Mouse (Mus musculus): ENCODE measurements at regions not wholly inside any gene's neighbourhood (a gene's known extent, or its start where the extent isn't known, plus 50 kb on each side); places are given as distances from the start of the nearest gene placed in this dataset.

DNA sequence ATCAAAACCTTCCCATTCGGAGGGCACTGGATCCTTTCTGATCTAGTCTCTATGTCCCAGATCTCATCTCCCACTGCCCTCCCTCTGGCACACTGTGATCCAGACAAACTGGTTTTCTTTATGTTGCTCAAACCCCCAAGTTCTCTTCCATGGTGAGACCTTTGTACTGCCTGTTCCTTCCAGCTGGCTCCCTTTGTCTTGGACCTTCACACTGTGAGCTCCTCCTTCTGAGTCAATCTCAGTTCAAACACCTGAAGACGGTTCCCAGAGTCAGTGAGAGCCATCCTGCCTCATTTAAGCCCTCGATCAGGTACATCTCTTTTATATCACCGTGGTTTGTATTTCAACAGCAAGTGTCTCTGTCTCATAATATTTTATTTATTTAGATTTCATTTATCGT is 1408.3 kb downstream of the Gsdmc2 start:
- Histone ChIP-seq H3K4me1 (ENCODE audit: control insufficient read depth, insufficient read depth, low read length) (no peaks in the 10 kb centered on the region), H3K27ac (ENCODE audit: low read depth, low read length) (no peak overlapping the region), H3K27me3 (ENCODE audit: control insufficient read depth, insufficient read depth, low read length) (no peaks in the 10 kb centered on the region), H3K9ac (ENCODE audit: low read length) (no peak overlapping the region), H3K4me2 (ENCODE audit: low read depth) (no peak overlapping the region), H3K9me3 (ENCODE audit: control insufficient read depth, low read length) (no peaks in the 10 kb centered on the region), H3K4me3 (ENCODE audit: low read depth, low read length) (no peak overlapping the region), H3K36me3 (ENCODE audit: control insufficient read depth, insufficient read depth, low read length) (no peaks in the 10 kb centered on the region)
- DNase-seq (ENCODE audit: low spot score): no peak
- 90% methylated on average over 5 of the region's 5 CpGs for WGBS
- ATAC-seq (ENCODE audit: insufficient read depth, low FRiP score, low TSS enrichment): no peak

- DNase-seq (ENCODE audit: low spot score) (no peak), ATAC-seq (ENCODE audit: insufficient read depth, low FRiP score, low TSS enrichment) (no peak)
- 92% methylated on average over 4 of the region's 4 CpGs for WGBS
- Histone ChIP-seq H3K36me3 (ENCODE audit: control insufficient read depth, insufficient read depth, low read length) (no peaks in the 10 kb centered on the region), H3K4me1 (ENCODE audit: control insufficient read depth, insufficient read depth, low read length) (no peaks in the 10 kb centered on the region), H3K9me3 (ENCODE audit: control insufficient read depth, low read length) (no peaks in the 10 kb centered on the region), H3K27me3 (ENCODE audit: control insufficient read depth, insufficient read depth, low read length) (no peaks in the 10 kb centered on the region), H3K27ac (ENCODE audit: low read depth, low read length) (no peak overlapping the region), H3K4me3 (ENCODE audit: low read depth, low read length) (no peak overlapping the region), H3K4me2 (ENCODE audit: low read depth) (no peak overlapping the region), H3K9ac (ENCODE audit: low read length) (no peak overlapping the region)
Measured at GRCm38 (mm10) chr15:62435141-62435680, 1409.8 kb downstream of the Gsdmc2 start.

DNA sequence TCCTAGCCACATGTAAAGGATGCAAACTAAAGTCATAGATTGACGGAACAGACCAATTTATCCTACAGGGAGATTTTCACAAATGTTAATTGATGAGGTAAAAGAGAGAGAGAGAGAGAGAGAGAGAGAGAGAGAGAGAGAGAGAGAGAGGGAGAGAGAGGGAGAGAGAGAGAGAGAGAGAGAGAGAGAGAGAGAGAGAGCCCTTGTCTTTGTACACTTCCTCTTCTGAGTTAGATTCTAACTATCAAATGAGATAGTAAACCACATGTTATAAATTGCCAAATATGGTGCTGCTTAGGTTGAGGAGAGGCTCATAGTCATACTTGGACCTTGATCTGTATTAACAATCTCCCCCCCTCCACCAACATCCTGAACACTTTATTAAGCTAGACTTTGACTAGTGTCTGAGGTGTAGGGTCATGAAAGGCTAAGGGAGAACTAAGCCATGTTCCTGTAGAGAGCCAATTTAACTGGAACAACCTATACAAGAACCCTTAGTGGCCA is 1412.2 kb downstream of the Gsdmc2 start:
- no peaks in the 10 kb centered on the region for H3K9me3 ChIP-seq (ENCODE audit: control insufficient read depth, low read length)
- WGBS: 94% methylated on average over 1 of the region's 1 CpGs
- no peak overlapping the region for H3K9ac ChIP-seq (ENCODE audit: low read length)
- no peak overlapping the region for H3K27ac ChIP-seq (ENCODE audit: low read depth, low read length)
- no peaks in the 10 kb centered on the region for H3K27me3 ChIP-seq (ENCODE audit: control insufficient read depth, insufficient read depth, low read length)
- H3K4me2 ChIP-seq (ENCODE audit: low read depth): no peak overlapping the region
- no peaks in the 10 kb centered on the region for H3K36me3 ChIP-seq (ENCODE audit: control insufficient read depth, insufficient read depth, low read length)
- H3K4me3 ChIP-seq (ENCODE audit: low read depth, low read length): no peak overlapping the region
- no peak for ATAC-seq (ENCODE audit: insufficient read depth, low FRiP score, low TSS enrichment)
- no peak for DNase-seq (ENCODE audit: low spot score)
- no peaks in the 10 kb centered on the region for H3K4me1 ChIP-seq (ENCODE audit: control insufficient read depth, insufficient read depth, low read length)

- no peak overlapping the region for H3K4me2 ChIP-seq (ENCODE audit: low read depth)
- H3K4me3 ChIP-seq (ENCODE audit: low read depth, low read length): no peak overlapping the region
- no peak overlapping the region for H3K9ac ChIP-seq (ENCODE audit: low read length)
- H3K27me3 ChIP-seq (ENCODE audit: control insufficient read depth, insufficient read depth, low read length): no peaks in the 10 kb centered on the region
- DNase-seq (ENCODE audit: low spot score) (no peak), ATAC-seq (ENCODE audit: insufficient read depth, low FRiP score, low TSS enrichment) (no peak)
- H3K9me3 ChIP-seq (ENCODE audit: control insufficient read depth, low read length): no peaks in the 10 kb centered on the region
- no peaks in the 10 kb centered on the region for H3K4me1 ChIP-seq (ENCODE audit: control insufficient read depth, insufficient read depth, low read length)
- no peak overlapping the region for H3K27ac ChIP-seq (ENCODE audit: low read depth, low read length)
- no peaks in the 10 kb centered on the region for H3K36me3 ChIP-seq (ENCODE audit: control insufficient read depth, insufficient read depth, low read length)
- WGBS: 85% methylated on average over 1 of the region's 1 CpGs
Measured at GRCm38 (mm10) chr15:62431150-62431678, 1413.8 kb downstream of the Gsdmc2 start.

DNA sequence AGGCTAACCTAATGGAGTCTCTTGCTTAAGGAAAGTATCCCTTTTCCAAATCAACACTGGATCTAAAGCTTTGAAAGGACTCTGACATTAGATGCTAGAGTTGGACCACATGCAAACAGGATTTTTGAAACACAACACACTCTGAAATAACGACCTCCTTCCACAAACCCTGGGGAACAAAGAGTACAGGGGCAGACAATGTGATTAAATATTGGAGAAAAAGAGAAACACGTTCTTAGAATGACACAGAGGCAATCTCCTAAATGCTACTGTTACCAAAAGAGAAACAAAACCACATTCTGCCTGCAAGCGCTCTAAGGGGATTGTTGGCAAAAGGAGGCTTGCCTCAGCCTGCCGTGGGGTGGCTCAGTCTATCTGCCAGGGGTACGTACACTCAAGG is 1422.0 kb downstream of the Gsdmc2 start:
- Histone ChIP-seq H3K4me2 (ENCODE audit: low read depth) (no peak overlapping the region), H3K4me3 (ENCODE audit: low read depth, low read length) (no peak overlapping the region), H3K27ac (ENCODE audit: low read depth, low read length) (no peak overlapping the region), H3K4me1 (ENCODE audit: control insufficient read depth, insufficient read depth, low read length) (no peaks in the 10 kb centered on the region), H3K9ac (ENCODE audit: low read length) (no peak overlapping the region), H3K9me3 (ENCODE audit: control insufficient read depth, low read length) (no peaks in the 10 kb centered on the region), H3K27me3 (ENCODE audit: control insufficient read depth, insufficient read depth, low read length) (no peaks in the 10 kb centered on the region), H3K36me3 (ENCODE audit: control insufficient read depth, insufficient read depth, low read length) (no peaks in the 10 kb centered on the region)
- 84% methylated on average over 5 of the region's 5 CpGs for WGBS
- no peak for ATAC-seq (ENCODE audit: insufficient read depth, low FRiP score, low TSS enrichment)
- DNase-seq (ENCODE audit: low spot score): no peak

DNA sequence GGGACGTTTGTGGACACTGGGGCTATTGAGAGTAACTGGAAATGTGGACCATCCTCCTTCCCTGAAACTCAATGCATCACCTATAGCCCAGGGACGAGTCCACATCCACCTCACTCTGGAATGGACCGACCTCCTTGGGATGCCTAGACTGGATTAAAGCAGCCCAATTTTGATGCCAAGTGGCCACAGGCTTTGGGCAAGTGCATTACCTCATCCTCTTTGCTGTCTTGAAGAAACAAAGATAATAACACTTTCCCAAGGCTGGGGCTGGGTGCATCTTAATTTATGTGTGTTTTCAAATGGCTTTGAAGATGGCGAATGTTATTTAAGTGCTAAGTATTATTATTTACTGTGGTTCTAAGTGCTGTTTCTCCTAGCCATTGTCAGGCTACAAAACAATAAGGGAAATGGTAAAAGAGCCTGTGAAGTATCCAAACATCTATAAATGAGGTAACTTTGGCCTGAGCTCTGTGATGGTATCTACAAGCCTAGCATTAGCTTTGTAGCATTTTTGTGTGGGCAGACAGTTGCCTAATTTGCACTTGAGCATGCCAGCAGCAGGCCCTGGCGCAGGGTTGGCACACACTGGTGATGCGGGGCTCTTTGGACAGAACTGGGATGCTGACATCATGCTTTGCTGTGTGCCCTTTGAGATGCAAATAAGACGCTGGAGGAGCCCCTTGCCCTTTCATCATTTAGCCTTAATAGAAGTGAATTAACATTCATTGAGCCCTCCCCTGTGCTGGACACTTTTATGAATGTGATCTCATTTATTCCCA is 1423.7 kb downstream of the Gsdmc2 start:
- ATAC-seq (ENCODE audit: insufficient read depth, low FRiP score, low TSS enrichment) (no peak), DNase-seq (ENCODE audit: low spot score) (no peak)
- H3K9me3 ChIP-seq (ENCODE audit: control insufficient read depth, low read length): no peaks in the 10 kb centered on the region
- H3K4me3 ChIP-seq (ENCODE audit: low read depth, low read length): no peak overlapping the region
- no peak overlapping the region for H3K27ac ChIP-seq (ENCODE audit: low read depth, low read length)
- H3K36me3 ChIP-seq (ENCODE audit: control insufficient read depth, insufficient read depth, low read length): no peaks in the 10 kb centered on the region
- H3K27me3 ChIP-seq (ENCODE audit: control insufficient read depth, insufficient read depth, low read length): no peaks in the 10 kb centered on the region
- 84% methylated on average over 7 of the region's 7 CpGs for WGBS
- no peak overlapping the region for H3K9ac ChIP-seq (ENCODE audit: low read length)
- H3K4me1 ChIP-seq (ENCODE audit: control insufficient read depth, insufficient read depth, low read length): no peaks in the 10 kb centered on the region
- H3K4me2 ChIP-seq (ENCODE audit: low read depth): no peak overlapping the region

- no peak overlapping the region for H3K27ac ChIP-seq (ENCODE audit: low read depth, low read length)
- no peak overlapping the region for H3K4me2 ChIP-seq (ENCODE audit: low read depth)
- DNase-seq (ENCODE audit: low spot score) (no peak), ATAC-seq (ENCODE audit: insufficient read depth, low FRiP score, low TSS enrichment) (no peak)
- H3K9ac ChIP-seq (ENCODE audit: low read length): no peak overlapping the region
- H3K36me3 ChIP-seq (ENCODE audit: control insufficient read depth, insufficient read depth, low read length): no peaks in the 10 kb centered on the region
- no peak overlapping the region for H3K4me3 ChIP-seq (ENCODE audit: low read depth, low read length)
- no peaks in the 10 kb centered on the region for H3K27me3 ChIP-seq (ENCODE audit: control insufficient read depth, insufficient read depth, low read length)
- H3K9me3 ChIP-seq (ENCODE audit: control insufficient read depth, low read length): no peaks in the 10 kb centered on the region
- no peaks in the 10 kb centered on the region for H3K4me1 ChIP-seq (ENCODE audit: control insufficient read depth, insufficient read depth, low read length)
Measured at GRCm38 (mm10) chr15:62416691-62417090, 1428.3 kb downstream of the Gsdmc2 start.

DNA sequence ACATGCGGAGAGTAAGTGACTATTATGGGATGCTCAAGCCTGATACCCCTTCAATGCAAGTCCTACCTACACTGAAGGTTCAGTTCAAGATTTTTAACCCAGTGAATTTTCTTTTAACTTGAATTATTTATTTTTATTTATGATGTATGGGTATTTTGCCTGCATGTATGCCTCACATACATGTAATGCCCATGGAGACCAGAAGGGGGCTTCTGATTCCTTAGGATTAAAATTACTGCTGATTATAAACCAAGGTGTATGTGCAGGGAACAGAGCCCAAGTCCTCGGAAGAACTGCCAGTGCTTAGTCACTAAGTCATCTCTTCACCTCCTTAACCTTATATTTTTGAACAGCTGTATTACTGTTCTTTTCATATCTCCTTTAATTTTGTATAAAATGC is 1431.3 kb downstream of the Gsdmc2 start:
- H3K4me2 ChIP-seq (ENCODE audit: low read depth): no peak overlapping the region
- no peaks in the 10 kb centered on the region for H3K4me1 ChIP-seq (ENCODE audit: control insufficient read depth, insufficient read depth, low read length)
- no peaks in the 10 kb centered on the region for H3K27me3 ChIP-seq (ENCODE audit: control insufficient read depth, insufficient read depth, low read length)
- 95% methylated on average over 2 of the region's 2 CpGs for WGBS
- no peak overlapping the region for H3K4me3 ChIP-seq (ENCODE audit: low read depth, low read length)
- H3K9me3 ChIP-seq (ENCODE audit: control insufficient read depth, low read length): no peaks in the 10 kb centered on the region
- H3K36me3 ChIP-seq (ENCODE audit: control insufficient read depth, insufficient read depth, low read length): no peaks in the 10 kb centered on the region
- ATAC-seq (ENCODE audit: insufficient read depth, low FRiP score, low TSS enrichment): no peak
- H3K9ac ChIP-seq (ENCODE audit: low read length): no peak overlapping the region
- no peak overlapping the region for H3K27ac ChIP-seq (ENCODE audit: low read depth, low read length)
- no peak for DNase-seq (ENCODE audit: low spot score)

DNA sequence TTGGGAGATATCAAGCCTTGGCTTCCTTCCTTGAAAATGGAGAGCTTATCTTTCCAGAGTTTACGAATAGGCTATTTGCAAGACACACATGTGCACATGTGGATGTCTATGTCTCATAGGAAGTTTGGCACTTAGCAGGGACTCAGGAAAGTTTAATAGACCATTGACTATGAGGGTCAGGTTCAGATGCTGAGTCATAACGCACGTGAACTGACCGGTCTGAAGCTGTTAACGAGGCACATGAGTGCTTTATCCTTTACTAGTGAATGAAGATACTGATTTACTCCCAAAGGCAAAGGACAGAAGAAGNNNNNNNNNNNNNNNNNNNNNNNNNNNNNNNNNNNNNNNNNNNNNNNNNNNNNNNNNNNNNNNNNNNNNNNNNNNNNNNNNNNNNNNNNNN is 1442.8 kb downstream of the Gsdmc2 start:
- DNase-seq (ENCODE audit: low spot score) (no peak), ATAC-seq (ENCODE audit: insufficient read depth, low FRiP score, low TSS enrichment) (no peak)
- Histone ChIP-seq H3K27me3 (ENCODE audit: control insufficient read depth, insufficient read depth, low read length) (no peaks in the 10 kb centered on the region), H3K9me3 (ENCODE audit: control insufficient read depth, low read length) (no peaks in the 10 kb centered on the region), H3K4me3 (ENCODE audit: low read depth, low read length) (no peak overlapping the region), H3K4me1 (ENCODE audit: control insufficient read depth, insufficient read depth, low read length) (no peaks in the 10 kb centered on the region), H3K36me3 (ENCODE audit: control insufficient read depth, insufficient read depth, low read length) (no peaks in the 10 kb centered on the region), H3K4me2 (ENCODE audit: low read depth) (no peak overlapping the region), H3K27ac (ENCODE audit: low read depth, low read length) (no peak overlapping the region), H3K9ac (ENCODE audit: low read length) (no peak overlapping the region)
- 91% methylated on average over 5 of the region's 5 CpGs for WGBS
